9 mouse cellular contexts compared by ENCODE assay signal in genomic region chr13:24135282-24136230, GRCm38 (mm10).
DNase-seq lines count a peak whose midpoint lies in the region; ATAC-seq lines count a peak whose summit lies in the region.
"Had no signal": no experiment of that assay in that cellular context is flagged by ENCODE, and none has a peak within 500 bp of the region (broad histone marks: within the 10 kb centered on the region; RNA-seq: fewer than 3 reads in every experiment).

No protein-coding gene starts in this region.

- H3K27ac ChIP-seq in forebrain, embryonic 16.5 days (ENCODE audit: low read length), result peak overlapping the region; percentile 4; the same call in 1 of the 2 replicates
- H3K27ac ChIP-seq in forebrain, embryonic 14.5 days (ENCODE audit: low read depth, low read length), result no peak overlapping the region
- H3K27ac ChIP-seq in limb, embryonic 12.5 days, result no peak overlapping the region
- H3K27ac ChIP-seq in stomach, embryonic 15.5 days, result peak overlapping the region; percentile 55; the same call in 1 of the 2 replicates

- H3K36me3 ChIP-seq in forebrain, embryonic 16.5 days (ENCODE audit: control insufficient read depth, insufficient read depth), result no peaks in the 10 kb centered on the region
- H3K36me3 ChIP-seq in forebrain, embryonic 14.5 days (ENCODE audit: control insufficient read depth, insufficient read depth, low read length), result no peaks in the 10 kb centered on the region
- H3K36me3 ChIP-seq in limb, embryonic 12.5 days, result peaks cover 13% of the 10 kb centered on the region; the same call in 1 of the 2 replicates
- H3K36me3 ChIP-seq in stomach, embryonic 15.5 days, result no peaks in the 10 kb centered on the region

- H3K9me3 ChIP-seq in forebrain, embryonic 16.5 days (ENCODE audit: control insufficient read depth, low read length), result no peaks in the 10 kb centered on the region
- no peaks in the 10 kb centered on the region for H3K9me3 ChIP-seq in forebrain, embryonic 14.5 days (replicated peaks; ENCODE audit: control insufficient read depth, low read length)
- H3K9me3 ChIP-seq in limb, embryonic 12.5 days, result no peaks in the 10 kb centered on the region
- no peaks in the 10 kb centered on the region for H3K9me3 ChIP-seq in stomach, embryonic 15.5 days

- WGBS in forebrain, embryonic 16.5 days, result 48% methylated on average over 21 of the region's 21 CpGs
- 57% methylated on average over 21 of the region's 21 CpGs for WGBS in forebrain, embryonic 14.5 days
- 31% methylated on average over 21 of the region's 21 CpGs for WGBS in limb, embryonic 12.5 days
- 24% methylated on average over 21 of the region's 21 CpGs for WGBS in stomach, embryonic 15.5 days

- H3K4me3 ChIP-seq in forebrain, embryonic 16.5 days (replicated peaks; ENCODE audit: low read length), result no peak overlapping the region
- no peak overlapping the region for H3K4me3 ChIP-seq in forebrain, embryonic 14.5 days (ENCODE audit: low read depth, low read length)
- H3K4me3 ChIP-seq in limb, embryonic 12.5 days (replicated peaks), result no peak overlapping the region
- no peak overlapping the region for H3K4me3 ChIP-seq in stomach, embryonic 15.5 days (replicated peaks)
- H3K4me3 ChIP-seq: erythroblast, embryonic 14.5 days had no signal

- H3K9ac ChIP-seq in forebrain, embryonic 16.5 days (replicated peaks; ENCODE audit: low read depth, low read length), result no peak overlapping the region
- no peak overlapping the region; the same call in 1 of the 2 replicates for H3K9ac ChIP-seq in forebrain, embryonic 14.5 days (ENCODE audit: low read length)
- no peak overlapping the region for H3K9ac ChIP-seq in limb, embryonic 12.5 days (replicated peaks)
- no peak overlapping the region for H3K9ac ChIP-seq in stomach, embryonic 15.5 days

- H3K4me2 ChIP-seq in forebrain, embryonic 16.5 days (ENCODE audit: low read length), result no peak overlapping the region
- no peak overlapping the region for H3K4me2 ChIP-seq in forebrain, embryonic 14.5 days (ENCODE audit: low read length)
- peak overlapping the region; percentile 26 for H3K4me2 ChIP-seq in limb, embryonic 12.5 days
- H3K4me2 ChIP-seq in stomach, embryonic 15.5 days, result peak overlapping the region; percentile 30; the same call in 1 of the 2 replicates

- peak; percentile 26; the same call in 1 of the 2 replicates for ATAC-seq in forebrain, embryonic 16.5 days
- no peak for ATAC-seq in forebrain, embryonic 14.5 days
- ATAC-seq in limb, embryonic 12.5 days (ENCODE audit: insufficient number of reproducible peaks, insufficient read depth, low FRiP score, low TSS enrichment, low read depth), result no peak
- peak; percentile 85 for ATAC-seq in stomach, embryonic 15.5 days (ENCODE audit: insufficient read depth, low FRiP score, low read depth)

- intact Hi-C loops in heart, postnatal 25 days (cut with DNase I), result no loop called here
- intact Hi-C loops in gastrocnemius, postnatal 14 days (cut with DNase I; ENCODE audit: low total_unique reads), result no loop called here

- no peak for DNase-seq in forebrain, embryonic 14.5 days (ENCODE audit: low spot score)
- peak; percentile 57 for DNase-seq in adrenal gland, postnatal 14 days
- DNase-seq in heart, postnatal 25 days (ENCODE audit: low spot score), result peak; percentile 2
- DNase-seq in layer of hippocampus, postnatal 10 days (ENCODE audit: low spot score in 2 of 2), result no peak
- no peak for DNase-seq in gastrocnemius, postnatal 14 days

- H3K27me3 ChIP-seq in forebrain, embryonic 16.5 days (replicated peaks; ENCODE audit: control insufficient read depth, insufficient read depth, low read length), result no peaks in the 10 kb centered on the region
- no peaks in the 10 kb centered on the region for H3K27me3 ChIP-seq in forebrain, embryonic 14.5 days (replicated peaks; ENCODE audit: control insufficient read depth, insufficient read depth, low read length)
- H3K27me3 ChIP-seq in limb, embryonic 12.5 days, result no peaks in the 10 kb centered on the region
- H3K27me3 ChIP-seq in stomach, embryonic 15.5 days (replicated peaks), result no peaks in the 10 kb centered on the region

- H3K4me1 ChIP-seq in forebrain, embryonic 16.5 days (replicated peaks; ENCODE audit: control insufficient read depth, insufficient read depth, low read length), result 0 out of 2 replicates have a peak, but pooled peaks cover 4% of the 10 kb centered on the region
- no peaks in the 10 kb centered on the region for H3K4me1 ChIP-seq in forebrain, embryonic 14.5 days (ENCODE audit: control insufficient read depth, insufficient read depth, low read length)
- H3K4me1 ChIP-seq in limb, embryonic 12.5 days (replicated peaks), result peaks cover 22% of the 10 kb centered on the region
- 0 out of 2 replicates have a peak, but pooled peaks cover 4% of the 10 kb centered on the region for H3K4me1 ChIP-seq in stomach, embryonic 15.5 days

Comparison
In these comparisons a context has a peak if more than half of its experiments do, and no peak if none do; other contexts are left out.
1. ATAC-seq: peak in forebrain, embryonic 16.5 days (single experiment) and stomach, embryonic 15.5 days (single experiment); none in forebrain, embryonic 14.5 days (single experiment) and limb, embryonic 12.5 days (single experiment).
2. H3K27ac ChIP-seq: peak in forebrain, embryonic 16.5 days (single experiment) and stomach, embryonic 15.5 days (single experiment); none in forebrain, embryonic 14.5 days (single experiment) and limb, embryonic 12.5 days (single experiment).
3. H3K4me2 ChIP-seq: peak in limb, embryonic 12.5 days (single experiment) and stomach, embryonic 15.5 days (single experiment); none in forebrain, embryonic 16.5 days (single experiment) and forebrain, embryonic 14.5 days (single experiment).
4. DNase-seq: peak in adrenal gland, postnatal 14 days (single experiment) and heart, postnatal 25 days (single experiment); none in forebrain, embryonic 14.5 days (single experiment), layer of hippocampus, postnatal 10 days (0 of 2) and gastrocnemius, postnatal 14 days (single experiment).